Mouse (Mus musculus) kidney, adult 18-20 months (tissue): ENCODE measurements around the gene Siglec1.

ENCODE experiments used
- DNase-seq: peaks from one replicate; pipeline ENCODE4 v3.0.0; 2021

The Siglec1 gene

DNA sequence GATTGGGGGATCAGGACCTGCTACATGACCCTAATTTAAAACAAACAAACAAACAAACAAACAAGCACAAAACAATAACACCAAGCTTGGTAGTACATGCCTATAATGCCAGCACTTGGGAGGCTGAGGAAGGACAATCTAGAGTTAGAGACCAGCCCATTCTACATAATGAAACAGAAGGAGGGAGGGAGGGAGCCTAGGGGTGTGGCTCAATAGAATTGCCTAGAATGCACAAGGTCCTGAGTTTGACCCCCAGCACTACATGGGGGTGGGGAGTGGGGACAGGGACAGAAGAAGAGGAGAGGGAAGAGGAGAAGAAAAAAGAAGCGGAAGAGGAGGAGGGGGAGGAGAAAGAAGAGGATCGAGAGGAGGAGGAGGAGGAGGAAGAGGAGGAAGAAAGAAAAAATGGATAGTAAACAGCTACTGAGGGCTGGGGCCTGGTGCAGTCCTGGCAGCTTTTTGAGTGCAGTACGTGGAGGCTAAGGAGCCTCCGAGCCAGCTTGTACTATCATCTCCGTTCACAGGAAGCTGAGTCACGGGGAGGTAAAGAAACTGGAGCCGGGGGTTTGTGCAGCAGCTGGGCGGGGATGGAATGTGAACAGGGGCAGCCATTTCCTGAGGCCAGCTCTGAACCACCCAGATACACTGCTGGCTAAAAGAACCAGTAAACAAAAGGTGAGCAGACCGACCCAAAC, 9.7 kb upstream of the Siglec1 start:
- peak; percentile 48 for DNase-seq

DNA sequence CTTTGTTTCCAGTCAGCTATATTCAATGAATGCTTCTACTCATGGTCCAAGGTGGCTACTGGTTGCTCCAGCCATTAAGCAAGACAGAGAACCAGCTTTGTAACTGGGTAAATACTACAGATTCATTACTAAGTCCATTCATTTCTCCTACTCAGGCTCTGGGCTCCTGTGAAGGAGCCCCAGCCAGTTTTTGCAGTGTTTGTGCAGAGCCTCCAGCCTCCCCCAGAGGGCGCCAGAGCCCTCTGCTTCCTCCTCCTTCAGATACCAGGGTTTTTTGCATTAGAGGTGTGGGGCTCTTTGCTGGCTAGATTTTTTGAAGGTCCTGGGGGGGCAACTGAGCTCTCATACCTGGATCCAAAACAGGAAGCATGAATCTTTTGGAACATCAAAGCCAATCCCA, 8.3 kb upstream of the Siglec1 start:
- peak; percentile 83 for DNase-seq

DNA sequence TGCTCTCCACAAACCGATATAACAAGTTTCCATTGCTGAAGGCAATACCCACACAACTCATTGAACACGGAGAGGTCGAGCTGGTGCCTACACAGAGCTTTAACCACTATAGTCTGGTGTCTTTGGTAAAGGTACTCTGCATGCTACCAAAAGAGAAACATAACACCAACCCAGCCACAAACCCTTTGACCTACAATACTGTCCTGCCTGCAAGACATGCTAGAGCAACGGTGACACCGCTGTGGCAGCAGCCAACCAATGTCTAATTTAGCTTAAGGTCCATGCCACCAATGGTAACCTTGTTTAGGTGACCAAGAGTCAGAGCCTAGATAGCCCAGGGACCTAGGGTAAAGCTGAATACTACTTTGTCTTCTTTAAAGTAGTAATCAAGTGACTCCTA, 7.0 kb upstream of the Siglec1 start:
- DNase-seq: no peak

DNA sequence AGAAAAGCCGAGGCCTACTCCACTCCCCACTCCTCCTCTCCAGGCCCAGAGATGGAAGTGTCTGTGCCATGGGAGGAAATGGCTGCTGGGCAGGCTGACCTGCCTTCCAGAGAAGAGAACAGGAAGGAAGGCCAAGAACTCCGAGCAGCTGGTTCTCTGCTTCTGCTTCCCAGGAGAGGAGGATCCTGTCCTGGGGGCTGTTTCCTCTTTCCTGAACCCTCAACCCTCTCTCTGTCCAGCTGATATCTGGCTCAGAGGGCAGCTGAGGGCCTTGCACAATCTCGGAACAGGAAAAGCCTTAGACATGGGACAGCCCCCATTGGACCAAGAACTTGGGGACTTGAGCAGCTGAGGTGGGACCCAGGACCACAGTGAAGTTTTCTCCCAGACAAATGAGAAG, 4.3 kb upstream of the Siglec1 start:
- no peak for DNase-seq

DNA sequence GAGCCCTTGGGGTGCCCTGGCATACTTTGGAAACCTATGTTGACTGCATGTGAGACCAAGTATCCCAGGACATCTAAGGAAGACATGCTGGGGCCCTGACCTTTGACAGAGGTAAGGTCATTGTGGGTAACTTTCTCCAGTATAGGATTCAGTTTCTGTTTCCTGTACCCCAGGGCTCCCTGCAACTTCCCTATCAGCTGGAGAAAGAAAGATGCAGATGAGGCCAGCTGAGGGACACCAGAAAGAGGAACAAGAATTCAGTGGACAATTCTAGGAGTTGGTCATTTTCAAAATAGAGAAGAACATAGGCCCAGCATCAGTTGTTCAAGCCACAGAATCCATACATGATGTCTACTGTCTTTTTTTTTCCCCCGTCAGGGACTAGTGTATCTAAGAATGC, 3.1 kb upstream of the Siglec1 start:
- no peak for DNase-seq

DNA sequence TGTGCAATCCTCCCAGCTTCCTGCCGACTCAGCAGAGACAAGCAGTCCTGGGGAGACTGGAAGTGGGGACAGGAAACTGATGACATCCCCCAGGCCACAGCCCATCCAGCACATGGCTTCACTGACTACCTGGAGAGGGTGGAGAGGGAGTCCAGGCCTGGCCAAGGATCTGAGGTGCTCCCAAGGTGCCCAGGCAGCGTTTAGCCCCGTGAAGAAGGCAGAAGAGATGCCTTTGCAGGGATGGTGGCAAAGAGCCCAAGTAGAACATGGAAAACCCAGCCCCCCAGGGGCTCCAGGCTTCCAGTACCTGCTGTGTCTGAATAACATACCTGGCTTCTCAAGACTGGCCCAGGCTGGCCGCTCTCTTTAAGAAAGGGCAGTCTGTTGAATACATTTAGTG, 2.0 kb upstream of the Siglec1 start:
- DNase-seq: no peak

DNA sequence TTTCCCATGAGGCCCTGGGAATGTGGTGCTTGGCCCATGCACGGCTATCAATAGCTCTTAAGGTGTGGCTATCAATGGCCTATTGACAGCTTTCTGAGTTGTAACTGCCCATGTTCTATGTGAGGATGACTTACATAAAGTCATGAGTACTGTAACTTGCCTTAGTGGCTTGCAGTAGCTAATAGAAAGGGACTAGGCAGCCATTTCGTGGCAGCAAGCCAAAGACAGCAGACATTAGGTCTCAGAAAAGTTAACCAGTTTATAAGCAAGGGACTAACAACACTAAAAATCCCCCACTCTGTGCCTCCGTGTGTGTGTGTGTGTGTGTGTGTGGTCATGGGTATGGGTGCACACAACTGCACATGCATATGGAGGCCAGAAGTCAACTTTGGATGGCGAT, 2.4 kb downstream of the Siglec1 start:
- no peak for DNase-seq

DNA sequence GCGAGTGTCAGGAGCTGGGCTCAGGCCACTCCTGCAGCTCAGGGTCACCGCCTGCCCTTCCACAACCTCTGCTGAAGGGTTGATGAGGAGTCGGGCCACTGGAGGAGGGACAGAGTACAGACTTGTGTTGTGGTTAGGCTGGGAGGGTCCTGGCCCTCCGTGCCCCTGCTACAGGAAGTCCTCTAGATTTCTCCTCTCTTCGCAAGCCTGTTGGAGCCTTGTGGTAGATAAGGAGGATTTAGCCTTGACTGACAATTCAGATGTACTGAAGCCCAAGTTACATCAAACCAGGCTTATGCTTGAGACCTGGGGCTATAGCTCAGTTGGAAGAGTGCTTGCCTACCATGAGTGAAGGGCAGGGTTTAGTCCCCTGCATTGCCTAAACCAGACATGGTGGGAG, 6.1 kb downstream of the Siglec1 start:
- no peak for DNase-seq

DNA sequence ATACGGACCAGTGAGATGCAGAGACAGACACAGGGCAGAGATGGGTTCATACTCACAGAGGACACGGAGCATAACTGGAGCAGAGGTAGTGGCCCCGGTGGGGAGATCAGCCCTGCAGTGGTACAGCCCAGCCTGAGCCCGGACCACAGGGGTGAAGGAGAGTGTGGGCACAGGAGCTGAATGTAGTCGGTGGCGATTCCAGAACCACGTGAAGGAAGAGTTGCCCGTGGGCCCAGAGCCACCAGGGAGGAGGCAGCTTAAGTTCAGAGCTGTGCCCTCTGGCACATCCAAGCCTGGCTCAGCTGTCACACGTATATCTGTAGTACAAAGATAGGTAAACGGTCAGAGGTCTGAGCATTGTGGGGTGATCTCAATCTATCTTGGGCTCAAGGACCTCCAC, 14.0 kb downstream of the Siglec1 start:
- no peak for DNase-seq

DNA sequence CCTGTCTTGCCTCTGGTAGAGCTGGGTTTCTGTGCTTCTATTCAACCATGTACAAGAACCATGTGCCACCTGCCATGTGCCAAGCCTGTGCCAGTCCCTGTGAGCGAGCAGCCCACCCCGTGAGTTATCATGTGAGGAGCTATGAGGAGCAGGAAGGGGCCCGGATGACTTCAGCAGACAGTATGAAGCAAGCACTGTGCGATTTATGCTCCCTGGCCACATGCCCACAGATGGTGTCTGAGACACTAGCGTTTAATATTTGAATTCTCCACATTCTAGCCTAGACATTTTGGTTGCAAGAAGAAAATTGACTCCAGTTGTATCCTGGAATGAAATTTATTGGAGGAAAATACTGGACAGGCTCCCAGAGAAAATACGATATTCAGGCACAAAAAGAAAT, 19.1 kb downstream of the Siglec1 start:
- no peak for DNase-seq

DNA sequence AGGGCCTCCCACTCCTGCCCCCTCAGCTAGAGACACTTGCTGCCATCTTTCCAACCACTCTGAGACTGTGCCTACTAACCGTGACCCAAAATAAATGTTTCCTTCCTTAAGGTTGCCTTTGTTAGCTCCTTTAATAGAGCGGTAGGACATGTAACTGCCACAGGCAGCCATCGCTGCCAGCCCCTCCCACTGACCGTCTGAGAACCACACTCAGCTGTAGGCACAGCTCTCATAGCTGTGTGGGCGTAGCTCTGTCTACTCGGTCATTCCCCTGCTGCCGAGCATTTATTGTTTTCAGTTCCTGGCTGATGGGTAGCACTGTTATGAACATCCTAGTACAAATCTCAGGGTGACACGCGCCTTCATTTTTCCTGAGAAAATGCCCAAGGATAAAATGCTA, 20.2 kb downstream of the Siglec1 start:
- DNase-seq: no peak

DNA sequence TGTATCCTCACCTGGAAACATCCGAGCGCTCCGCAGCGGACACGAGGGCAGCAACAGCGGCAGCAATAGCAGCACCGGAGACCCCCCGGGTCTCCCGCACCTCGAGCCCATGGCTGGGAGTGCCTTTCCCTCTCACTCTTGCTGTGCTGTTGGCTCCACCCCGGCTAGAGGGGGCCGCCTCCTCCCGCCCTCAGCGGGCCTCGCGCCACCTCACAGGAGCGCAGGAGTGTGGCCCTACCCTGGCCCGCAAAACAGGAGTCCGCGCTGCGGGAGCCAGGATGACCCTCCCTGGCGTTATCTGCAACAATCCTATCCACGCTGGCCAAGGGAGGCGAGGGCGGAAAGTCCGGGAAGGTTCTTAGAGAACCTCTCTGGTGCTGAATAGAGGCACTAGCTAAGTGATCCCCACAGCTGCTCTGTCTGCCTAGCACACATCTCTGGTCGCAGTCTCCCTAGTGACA, 23.1 kb downstream of the Siglec1 start, which contains the start of gene Adam33:
Gene Adam33 (minus strand): TSS at position 411 of the 461 bp plus-strand sequence.
- DNase-seq: no peak

DNA sequence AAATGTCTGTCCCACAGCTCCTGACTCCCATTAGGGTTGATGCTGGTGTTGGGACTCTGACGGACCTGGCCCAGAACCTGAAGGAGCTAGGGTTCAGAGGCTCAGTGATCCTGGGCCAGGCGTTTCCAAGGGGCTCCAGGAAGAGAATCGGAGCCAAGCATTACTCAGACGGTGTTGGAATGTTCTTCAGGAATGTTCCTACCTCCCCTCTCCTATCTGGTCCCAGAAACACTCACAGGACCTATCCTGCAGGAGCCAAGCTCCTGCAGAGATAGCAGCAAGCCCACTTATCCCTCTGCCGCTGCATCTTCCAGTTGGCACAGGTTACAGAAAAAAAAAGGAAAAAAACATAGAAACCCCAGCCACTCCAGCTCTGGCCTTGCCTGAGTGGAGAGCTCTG, 25.0 kb downstream of the Siglec1 start:
- DNase-seq: no peak

DNA sequence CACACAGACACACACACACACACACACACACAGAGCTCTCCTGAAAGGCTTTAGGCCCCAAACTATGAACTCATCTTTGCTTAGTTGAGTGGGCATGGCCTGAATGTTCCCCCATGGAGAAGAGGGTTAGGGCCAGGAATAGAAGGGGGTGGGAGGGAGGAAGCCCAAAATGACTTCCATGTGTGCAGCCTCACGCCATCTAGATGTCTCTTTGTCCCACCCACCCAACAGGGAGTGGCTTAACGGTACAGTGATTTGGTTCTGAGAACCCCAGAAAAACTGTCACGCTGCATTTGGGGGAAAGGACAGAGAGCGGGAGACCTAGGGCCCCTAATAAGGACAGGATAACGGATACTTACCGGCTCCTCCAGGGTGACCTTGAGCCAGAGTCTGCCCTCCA, 25.8 kb downstream of the Siglec1 start:
- DNase-seq: no peak

DNA sequence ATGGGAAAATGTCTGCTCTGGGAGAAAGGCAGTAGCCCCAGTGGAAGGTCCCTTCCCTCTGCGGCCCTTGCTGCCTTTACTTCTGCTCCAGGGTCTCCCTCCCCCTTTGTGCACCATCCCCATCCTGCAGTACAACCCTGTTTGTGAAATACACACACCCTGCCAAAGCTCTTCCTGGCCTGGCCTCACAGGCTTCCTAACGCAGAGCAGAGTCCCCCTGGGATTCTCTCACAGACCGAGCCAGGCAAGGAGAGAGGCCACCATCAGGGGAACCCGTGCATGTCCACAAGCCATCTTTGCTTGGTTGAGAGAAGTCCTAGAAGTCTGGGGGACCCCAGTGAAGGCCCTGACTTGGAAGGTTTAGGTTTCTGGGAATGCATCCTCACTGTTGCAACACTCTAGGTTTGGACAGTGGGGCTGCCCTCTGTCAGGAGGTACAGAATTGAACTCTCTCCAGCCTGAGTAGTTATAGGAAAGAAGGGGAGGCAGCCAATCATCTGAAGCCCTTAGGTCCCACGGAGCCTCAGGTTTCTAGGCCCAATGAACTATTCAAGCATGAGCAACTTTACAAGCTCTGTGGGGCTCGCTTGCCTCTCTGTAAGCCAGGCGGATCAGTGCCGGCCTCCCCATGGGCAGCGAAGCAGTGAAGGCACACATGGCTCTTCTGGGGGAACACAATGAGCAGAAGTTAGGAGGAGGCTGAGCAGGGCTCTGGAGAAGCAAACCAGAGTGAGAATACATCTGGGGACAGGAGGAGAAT, 26.6 kb downstream of the Siglec1 start:
- DNase-seq: no peak

DNA sequence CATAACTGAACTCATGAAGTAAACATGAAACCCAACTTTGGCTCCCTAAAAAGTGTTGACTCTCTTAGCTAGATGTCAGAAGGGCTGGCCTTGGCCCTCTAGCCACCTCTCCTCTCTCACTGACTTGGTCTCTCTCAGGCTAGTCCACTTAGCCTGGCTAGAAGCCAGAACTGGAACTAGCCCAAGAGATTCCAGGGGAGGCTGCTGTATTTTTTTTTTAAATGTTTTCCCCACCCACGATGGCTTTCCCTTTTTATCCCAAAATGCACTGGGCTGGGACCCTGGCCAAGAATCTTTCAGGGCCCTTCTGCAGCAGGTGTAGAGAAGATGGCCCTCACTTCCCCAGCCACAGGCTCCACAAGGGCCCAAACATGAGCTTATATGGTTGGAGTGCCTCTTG, 27.2 kb downstream of the Siglec1 start:
- DNase-seq: peak; percentile 41

DNA sequence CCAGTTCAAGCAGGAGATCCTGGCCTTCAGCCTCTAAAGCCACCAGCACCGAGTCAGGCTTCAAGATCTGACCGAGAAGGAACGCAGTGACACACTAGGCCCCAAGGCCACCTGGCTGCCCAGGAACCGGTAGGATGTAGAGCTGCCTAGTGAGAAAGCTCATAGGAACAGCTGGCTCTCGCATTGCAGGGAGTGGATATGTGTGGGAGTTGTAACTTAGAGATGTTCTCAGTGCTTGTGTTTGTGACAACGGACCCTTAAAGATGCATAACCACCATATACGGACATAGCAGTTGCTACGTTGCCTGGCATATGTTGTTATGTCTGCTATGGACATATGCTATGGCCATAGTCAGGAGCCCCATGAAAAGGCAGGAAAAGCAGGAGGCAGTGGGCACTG, 27.9 kb downstream of the Siglec1 start:
- no peak for DNase-seq

DNA sequence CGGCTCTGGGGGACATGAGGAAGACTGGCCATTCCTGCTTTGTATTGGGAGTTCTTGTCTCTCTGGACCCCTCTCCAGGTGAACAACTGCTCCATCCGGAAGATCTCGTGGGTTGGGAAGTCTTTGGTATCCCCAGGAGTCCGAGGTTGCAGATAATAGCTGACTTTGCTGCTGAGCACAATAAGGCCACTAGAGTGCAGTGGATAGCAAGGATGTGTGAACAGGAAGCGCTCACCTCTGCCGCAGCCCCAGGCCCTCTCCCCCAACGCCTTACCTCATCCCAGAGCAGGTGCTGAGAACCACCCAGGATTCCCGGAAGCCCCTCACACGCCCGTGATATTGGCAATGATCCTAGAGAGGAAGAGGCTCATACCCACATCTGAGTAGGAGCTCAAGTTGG, 30.4 kb downstream of the Siglec1 start:
- no peak for DNase-seq

DNA sequence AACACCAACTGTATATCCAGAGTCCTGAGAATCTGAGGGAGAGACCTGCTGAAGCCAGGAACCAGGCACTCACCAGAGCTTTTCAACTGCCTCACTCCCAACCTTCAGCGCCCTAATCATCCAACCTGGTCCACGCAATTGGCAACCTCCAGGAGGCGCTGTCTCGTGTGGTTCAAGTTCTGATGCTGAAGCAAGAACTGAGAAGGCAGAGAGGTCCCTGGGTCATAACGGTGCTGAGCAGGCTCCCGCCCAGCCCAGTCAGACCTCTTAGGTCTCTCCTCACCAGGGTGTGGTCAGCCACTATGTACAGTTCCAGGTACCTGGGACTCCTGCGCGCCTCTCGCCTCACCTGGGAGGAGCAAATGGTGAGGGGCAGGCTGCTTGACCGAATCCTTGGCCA, 30.9 kb downstream of the Siglec1 start:
- peak; percentile 47 for DNase-seq

DNA sequence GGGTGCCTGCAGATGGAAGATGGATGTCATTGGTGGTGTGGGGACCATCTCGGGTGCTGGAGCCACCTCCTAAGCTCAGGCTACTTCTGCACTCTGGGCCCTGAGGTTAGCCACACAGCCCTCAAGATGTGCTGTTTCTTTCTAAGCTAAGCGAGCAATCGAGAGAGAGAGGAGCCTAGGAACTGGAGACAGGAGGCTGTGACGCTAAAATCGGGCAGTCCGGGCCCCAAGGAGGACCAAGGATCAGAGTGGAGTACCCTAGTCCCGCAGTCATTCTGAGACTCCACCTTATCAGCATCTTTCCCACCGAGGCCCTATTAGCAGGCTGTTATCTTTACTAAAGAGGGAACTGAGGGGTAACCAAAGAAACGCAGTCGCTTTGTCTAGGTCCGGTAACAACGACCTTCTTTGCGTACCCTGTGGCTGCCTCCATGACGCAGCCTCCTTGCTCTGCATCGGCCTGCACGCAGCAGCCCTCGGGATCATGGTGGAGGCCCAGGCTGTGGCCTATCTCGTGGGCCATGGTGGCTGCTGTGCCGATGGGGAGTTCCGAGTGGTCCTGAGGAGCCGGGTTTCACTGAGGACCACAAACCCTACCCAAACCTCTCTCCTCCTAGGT, 31.8 kb downstream of the Siglec1 start:
- no peak for DNase-seq

DNA sequence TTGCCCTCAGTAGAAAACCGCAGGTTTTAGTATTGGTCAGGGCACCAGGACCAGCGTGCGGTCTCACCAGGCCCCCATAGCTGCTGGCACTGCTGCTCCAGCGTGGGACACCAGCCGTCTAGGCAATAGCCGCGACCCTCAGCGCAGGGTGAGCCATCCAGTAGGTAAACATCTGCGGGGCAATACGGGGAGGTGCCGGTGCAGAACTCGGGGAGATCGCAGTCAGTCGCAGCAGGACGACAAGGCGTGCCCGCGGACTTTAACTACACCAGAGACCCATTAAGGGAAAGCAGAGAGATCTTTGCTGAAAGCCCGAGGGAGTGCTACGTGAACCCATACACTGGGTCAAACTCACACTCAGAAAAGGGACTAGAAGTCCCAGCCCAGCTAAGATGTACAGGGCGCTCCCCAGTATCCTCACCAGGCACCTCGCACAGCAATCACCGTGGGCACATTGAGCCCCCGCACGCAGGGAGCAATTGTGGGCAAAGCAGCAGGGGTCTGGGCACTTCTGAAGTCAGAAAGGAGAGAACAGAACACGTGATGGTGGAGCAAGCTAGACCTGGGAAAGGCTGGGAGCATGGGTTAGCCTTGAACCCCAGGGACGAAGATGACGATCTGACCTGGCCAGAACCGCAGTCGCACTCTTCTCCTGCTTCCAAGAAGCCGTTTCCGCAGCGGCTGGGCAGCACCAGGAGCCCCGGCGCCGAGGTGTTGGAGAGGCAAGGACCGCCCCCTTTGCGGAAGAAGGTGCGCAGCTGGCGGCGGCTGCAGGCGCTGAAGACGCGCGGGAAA, 32.5 kb downstream of the Siglec1 start:
- no peak for DNase-seq

DNA sequence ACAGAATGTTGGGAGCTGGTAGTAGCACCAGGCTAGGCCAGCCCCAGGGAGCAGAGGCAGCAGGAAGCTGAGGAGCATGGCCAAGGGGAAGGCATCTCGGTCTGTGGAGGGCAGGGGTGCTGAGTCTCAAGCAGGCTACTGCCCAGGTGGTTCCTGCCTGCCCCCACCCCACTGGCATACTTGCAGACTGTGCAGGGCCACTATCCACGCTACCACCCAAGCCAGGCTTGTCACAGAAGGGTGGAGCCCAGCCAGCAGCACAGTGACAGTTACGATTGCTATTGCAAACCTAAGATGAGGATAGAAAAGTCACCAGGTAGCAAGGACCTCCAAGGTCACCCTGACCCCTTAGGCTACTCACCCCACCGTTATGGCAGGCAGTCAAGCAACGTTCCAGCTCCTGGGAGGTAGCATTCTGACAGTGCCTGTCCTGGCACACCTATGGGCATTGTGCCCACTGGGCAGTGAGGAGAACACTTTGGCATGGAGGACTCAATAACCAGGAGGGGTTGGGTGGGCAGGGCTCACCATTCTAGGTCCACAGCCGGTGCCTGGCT, 33.6 kb downstream of the Siglec1 start:
- no peak for DNase-seq

DNA sequence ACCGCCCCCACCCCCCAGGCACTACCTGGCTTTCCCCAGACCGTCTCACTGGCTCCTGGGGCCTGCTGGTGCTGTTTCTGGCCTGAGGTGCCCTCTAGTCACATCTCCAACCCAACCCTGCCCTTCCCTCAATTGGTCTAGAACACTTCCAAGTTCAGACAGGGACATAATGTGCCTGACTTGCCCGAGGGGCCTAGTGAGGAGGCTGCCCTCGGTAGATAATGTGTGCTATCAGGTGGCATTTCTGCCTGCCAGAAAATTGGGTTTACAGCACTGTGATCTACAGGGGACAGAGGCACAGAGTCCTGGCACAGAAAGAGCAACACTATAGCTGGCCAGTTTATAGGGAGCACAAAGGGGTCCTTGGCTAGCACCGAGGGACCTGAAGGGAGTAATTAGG, 34.5 kb downstream of the Siglec1 start:
- DNase-seq: no peak
